21 mouse cellular contexts compared by ENCODE assay signal in the genomic region with DNA sequence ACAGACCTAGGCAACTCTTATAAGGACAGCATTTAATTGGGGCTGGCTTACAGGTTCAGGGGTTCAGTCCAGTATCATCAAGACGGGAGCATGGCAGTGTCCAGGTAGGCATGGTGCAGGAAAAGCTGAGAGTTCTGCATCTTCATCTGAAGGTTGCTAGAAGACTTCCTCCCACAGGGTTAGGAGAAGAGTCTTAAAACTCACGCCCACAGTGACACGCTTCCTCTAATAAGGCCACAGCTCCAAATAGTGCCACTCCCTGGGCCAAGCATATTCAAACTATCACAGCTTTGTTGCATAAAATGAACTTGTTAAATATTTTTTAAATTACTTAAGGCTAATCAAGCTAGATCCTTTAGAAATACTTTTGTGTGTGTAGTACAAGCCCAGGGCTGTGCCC.
"Had no signal": no experiment of that assay in that cellular context is flagged by ENCODE, and none has a peak within 500 bp of the region (broad histone marks: within the 10 kb centered on the region; RNA-seq: fewer than 3 reads in every experiment).

No protein-coding gene starts in this region.

- H3K4me3 ChIP-seq: limb, embryonic 12.5 days; limb, embryonic 15.5 days; liver, embryonic 12.5 days; liver, embryonic 15.5 days; midbrain, embryonic 12.5 days; midbrain, embryonic 15.5 days; myocyte; neural tube, embryonic 13.5 days had no signal

- H3K36me3 ChIP-seq: midbrain, embryonic 15.5 days; neural tube, embryonic 13.5 days had no signal

- H3K27me3 ChIP-seq: limb, embryonic 12.5 days; limb, embryonic 15.5 days; liver, embryonic 12.5 days; liver, embryonic 15.5 days; midbrain, embryonic 12.5 days; midbrain, embryonic 15.5 days; neural tube, embryonic 13.5 days had no signal

- ATAC-seq: liver, embryonic 12.5 days; midbrain, embryonic 15.5 days had no signal

- H3K9me3 ChIP-seq: limb, embryonic 12.5 days; limb, embryonic 15.5 days; liver, embryonic 12.5 days; liver, embryonic 15.5 days; midbrain, embryonic 12.5 days; midbrain, embryonic 15.5 days; neural tube, embryonic 13.5 days had no signal

- DNase-seq: kidney, adult 11 months; kidney, adult 8-10 months; kidney, postnatal 14 days; kidney, postnatal 4 days; left cerebral cortex, postnatal 4 days; lung, adult 2 months; right cerebral cortex, adult 18-20 months; right cerebral cortex, postnatal 14 days; right cerebral cortex, postnatal 4 days; thymus, adult 2 months; thymus, postnatal 14 days; thymus, postnatal 4 days had no signal

- H3K9ac ChIP-seq: limb, embryonic 12.5 days; limb, embryonic 15.5 days; liver, embryonic 12.5 days; liver, embryonic 15.5 days; midbrain, embryonic 12.5 days; midbrain, embryonic 15.5 days; neural tube, embryonic 13.5 days had no signal

- H3K27ac ChIP-seq: limb, embryonic 12.5 days; limb, embryonic 15.5 days; liver, embryonic 12.5 days; liver, embryonic 15.5 days; midbrain, embryonic 12.5 days; midbrain, embryonic 15.5 days; neural tube, embryonic 13.5 days; stomach, postnatal 0 days had no signal

- H3K4me2 ChIP-seq: limb, embryonic 12.5 days; limb, embryonic 15.5 days; liver, embryonic 12.5 days; liver, embryonic 15.5 days; midbrain, embryonic 12.5 days; midbrain, embryonic 15.5 days; neural tube, embryonic 13.5 days had no signal
